Mouse (Mus musculus): Measurements from ENCODE around the gene Bub3.

GRCm38 (mm10) chr7:131541184-131542114, 18.6 kb upstream of the Bub3 start:
- no peak for TF ChIP-seq CTCF (IDR thresholded peaks at IDR 0.05; ENCODE audit: borderline replicate concordance, insufficient read depth, low read depth, low read length)
- TF ChIP-seq POLR2A (IDR thresholded peaks at IDR 0.05; ENCODE audit: borderline replicate concordance, insufficient read depth, low read length), result no peak

All from cerebellum, adult 2 months (tissue).